Mouse (Mus musculus) adrenal gland, adult 18-20 months (tissue): ENCODE measurements around the gene Mns1. TPM values are rescaled to one million over a fixed set of nuclear protein-coding genes. Genes with fewer than 3 reads are reported as not detected.
"Not testable (repeated sequence)": the region's sequence is repeated elsewhere in the genome, so short reads cannot be mapped to it uniquely, and the experiment has no call there.

Experiments used
- DNase-seq, 2 experiments: peaks; one replicate each; pipeline ENCODE4 v3.0.0; 2021 to 2022; ENCODE audit warnings: low spot score in 2 of 2
- total RNA-seq, 2 experiments: library from RNA; stranded (reverse); gene quantifications; 1 replicate in 1 of 2; 2 replicates in 1 of 2; pipeline ENCODE4 v1.2.3; 2021

The Mns1 gene
- total RNA-seq, 2 experiments from 2014 or later: 1.6 to 2.7 TPM

DNA sequence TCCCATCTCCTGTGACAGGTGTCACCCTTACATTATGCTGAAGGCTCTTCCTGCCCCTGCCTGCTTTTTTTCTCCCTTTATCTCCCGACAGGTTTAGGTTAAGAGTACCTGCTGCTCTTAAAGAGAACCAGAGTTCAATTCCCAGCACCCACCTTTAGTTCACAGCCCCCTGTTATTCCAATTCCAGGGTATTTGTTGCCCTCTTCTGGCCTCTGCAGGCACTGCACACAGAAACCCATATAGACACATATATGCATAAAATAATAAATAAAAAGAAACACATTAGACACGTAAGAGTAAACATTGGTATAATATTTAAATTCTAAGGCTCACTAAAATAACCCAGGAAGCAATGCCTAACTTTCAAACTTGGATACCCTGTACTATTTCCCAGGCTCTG, 15.1 kb upstream of the Mns1 start:
- no peak for DNase-seq

DNA sequence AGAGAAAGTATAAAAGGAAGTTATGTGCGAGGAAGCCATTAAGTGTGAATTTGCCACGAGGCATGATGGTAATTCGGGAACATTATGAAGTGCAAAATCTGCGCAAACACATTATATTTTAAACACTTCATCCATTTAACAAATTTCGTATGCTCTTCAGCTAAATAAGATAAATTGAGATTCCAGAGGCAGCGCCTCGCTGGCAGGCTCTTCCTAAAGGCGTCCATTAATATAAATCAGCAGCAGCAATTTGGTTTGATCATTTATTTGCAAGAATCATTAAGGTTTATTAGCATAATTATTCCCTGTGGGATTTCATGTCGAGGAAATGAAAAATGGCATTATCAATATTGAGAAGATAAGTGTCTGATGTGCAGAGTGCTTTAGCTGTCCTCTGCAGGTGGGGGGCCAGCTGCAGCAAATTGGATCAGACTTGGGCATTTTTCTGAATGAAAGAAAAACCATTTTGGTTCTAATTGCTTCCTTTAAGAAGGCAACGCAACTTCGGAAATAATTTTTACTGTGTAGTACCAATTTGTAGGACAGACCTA, 12.4 kb upstream of the Mns1 start:
- DNase-seq: no peak

DNA sequence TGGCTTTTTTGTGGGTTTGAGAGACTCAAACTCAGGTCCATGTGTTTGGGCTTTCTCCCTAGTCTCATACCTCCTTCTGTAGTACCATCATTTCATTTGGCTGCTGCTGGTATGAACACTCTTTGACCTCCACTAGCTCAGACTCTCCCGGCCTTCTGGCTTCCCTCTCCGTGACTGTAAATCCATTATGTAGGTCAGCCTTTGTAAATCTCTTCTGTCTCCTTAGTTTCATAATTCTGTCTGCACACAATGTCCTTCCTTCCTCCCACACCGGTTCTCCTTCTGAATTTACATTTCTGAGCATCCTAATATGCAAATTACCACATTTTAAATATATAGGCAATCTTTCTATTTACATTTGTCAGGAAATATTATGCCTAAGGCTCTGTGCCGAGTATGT, 9.9 kb upstream of the Mns1 start:
- DNase-seq: no peak

DNA sequence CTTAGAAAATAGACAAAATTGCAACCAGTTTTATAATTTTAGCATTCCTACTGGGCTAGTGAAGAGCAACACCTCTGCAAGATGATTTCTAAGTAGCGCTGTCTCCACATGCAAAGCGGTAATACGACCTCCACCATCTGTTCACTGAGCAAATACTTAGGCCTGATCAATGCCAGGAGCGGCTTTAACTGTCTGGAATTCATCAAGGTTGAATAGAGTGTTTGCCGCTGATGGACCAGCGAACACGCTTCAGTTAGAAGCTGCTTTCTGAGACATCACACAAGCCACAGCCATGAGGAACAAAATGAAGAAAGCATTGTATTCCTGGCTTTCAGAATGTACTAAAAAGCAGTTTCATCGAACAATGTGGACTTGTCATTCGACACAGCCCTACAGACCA, 2.9 kb upstream of the Mns1 start:
- DNase-seq: no peak

DNA sequence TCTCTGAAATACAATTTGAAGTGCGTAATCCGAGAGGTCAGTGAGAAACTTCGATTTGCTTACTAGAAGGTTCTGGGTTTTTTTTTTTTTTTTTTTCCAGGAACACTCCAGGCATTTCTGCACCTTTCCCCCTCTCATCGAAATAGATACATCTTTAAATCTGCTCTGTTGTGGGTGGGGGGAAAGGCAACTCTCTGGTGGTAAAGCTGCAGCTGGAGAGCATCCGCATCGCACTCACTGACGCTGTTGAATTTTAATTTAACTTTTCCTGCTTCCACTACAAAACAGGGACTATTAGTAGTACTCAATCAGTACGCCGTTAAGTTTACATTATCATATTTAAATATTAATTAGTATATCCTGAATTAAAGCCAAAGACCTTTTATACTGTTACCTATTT, 938 bp downstream of the Mns1 start:
- DNase-seq: no peak

DNA sequence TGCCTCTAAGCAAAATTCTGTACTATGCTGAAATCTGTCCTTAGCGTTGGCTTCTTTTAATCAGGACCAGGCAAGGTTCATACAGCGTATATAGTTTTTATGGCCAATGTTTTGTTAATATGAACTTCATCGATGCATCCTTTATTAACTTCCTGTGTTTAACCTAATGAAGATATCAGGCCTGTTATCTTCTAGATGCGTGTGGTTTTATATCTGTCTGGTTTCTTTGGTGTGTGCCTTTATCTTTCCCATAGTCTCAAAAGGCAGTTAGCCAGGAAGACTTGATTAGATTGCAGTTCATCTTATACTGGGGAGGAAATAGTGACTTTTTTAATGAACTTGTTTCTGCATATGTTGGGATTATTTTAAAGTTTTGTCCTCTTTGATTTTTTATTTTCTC, 2.5 kb downstream of the Mns1 start:
- DNase-seq: no peak

DNA sequence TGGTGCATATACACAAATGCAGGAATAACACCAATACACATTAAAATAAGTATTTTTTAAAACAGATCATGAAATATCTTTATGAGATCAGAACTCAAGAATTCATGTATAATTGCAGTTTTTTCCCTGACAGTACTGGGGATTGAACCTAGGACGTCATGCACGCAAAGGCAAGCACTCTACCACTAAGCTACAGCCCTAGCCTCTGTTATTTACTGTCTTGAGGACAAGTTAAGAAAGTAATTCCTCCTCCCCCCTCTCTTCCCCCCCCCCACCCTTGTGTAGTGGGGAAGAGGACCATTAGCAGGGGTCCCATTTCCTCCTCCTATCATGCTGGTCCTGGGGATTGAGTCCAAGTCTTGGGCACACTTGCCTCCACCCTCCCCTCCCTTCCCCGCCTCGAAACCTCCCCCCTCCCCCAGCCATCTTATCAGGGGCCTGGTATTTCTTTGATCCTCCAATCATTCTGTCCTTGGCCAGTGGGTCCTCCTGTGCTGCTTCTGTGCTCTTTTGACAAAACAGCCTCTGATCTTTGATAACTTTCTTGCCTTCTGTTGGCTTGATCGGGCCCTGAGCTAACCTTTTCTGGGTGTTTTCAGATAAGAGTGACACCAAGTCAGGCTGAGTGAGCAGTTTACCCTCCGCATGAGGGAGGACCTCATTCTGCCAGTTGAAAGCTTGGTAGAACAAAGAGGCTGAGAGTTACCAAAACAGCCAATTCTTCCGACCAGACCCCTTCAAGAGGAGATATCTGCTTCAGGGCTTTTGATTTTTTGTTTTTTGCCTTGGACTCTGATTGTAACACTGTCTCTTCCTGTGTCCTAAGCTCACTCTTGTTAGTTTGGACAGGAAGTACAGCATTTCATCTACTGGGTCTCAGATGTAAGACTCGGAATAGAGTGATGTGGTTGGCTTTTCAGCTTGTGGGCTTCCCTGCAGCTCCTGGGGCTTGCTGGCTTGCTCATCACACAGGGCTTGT, 3.4 kb downstream of the Mns1 start:
- DNase-seq: no peak

DNA sequence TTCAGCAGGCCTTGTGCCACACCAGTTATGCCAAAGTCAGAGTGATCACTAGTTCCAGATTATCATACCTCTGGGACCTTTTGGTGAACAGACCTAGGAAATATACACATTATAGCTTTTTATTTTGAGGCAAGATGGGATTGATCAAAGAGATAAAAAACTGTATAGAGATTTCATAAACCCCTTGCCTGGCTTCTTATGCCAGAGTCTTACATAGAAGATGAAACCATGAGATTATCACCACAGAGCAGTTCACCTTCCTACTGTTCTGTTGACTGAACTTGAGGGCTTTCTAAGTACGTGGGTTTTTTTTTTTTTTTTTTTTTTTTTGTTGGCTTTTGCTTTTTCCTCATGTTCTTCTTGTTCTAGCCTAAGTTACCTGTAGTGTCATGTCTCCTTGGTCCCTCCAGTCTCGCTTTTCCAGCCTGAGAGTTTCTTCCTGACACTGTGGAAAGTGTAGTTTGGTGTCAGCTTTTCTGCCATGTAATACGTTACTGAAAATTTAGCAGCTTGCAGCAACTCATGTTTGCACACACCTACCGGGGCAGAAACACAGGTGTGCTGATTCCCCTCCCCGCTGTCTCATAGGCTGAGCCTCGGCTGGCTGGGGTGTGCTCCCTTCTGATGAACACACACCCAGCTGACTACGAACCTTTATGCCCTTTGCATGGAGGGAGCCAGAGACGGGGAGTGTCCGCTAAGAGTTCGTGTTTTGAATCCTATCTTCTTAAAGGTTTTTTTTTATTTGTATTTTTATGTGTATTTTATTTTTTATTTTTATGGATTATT, 4.3 kb downstream of the Mns1 start:
- no peak for DNase-seq

DNA sequence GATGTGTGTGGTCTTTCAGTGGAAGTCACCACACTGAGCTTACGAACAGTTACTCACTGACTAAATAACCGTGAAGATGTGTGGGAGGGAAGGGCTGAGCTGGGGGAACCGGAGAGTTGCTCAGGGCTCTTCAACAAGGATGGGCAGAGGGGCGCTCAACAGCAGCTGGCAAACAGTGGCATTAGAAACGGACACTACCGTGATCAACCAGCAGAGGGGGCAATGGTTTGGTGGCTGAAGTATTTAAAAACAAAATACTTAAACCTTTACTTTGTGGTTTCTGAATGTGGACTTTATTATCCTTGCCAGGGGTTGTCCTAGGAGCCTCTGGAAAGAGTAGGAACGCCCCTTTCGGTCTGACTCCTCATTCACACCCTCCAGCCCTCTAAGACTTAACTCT, 10.2 kb downstream of the Mns1 start:
- peak; percentile 50 to 67 for DNase-seq

DNA sequence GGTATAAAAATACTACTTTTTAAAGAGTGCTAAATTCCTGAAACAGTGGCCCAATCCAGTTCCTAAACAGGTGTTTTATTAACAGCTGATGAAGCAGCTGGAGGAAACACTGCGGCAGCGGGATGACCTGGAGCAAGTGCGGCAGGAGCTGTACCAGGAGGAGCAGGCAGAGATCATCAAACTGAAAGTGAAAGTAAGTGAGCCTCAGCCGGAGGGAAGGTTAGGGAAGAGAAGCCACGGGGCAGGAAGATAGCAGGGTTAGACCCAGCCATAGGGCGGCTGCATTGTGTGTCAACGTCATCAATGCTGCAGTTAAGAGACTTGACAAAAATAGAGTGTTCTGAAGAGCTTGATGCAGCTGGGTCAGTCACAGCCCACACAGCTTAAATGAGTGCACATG, 11.6 kb downstream of the Mns1 start:
- DNase-seq: peak in 1 of 2 experiments; percentile 11

DNA sequence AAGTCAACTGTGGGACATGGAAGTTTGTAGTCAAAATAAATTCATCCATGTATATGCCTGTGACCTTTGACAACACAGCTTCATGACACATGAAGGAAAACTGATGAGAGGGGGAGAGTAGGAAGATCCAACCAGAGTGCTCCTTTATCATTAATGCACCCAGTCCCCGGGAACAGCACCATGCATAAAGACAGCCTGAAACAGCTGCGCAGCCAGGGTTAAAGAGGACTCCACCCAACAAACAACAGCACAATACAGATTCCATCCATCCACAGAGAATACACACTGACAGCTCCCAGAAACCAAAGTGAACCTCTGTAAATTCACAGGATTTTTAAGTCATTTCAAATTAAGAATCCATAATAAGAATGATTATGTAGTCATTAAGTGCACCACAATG, 12.0 kb downstream of the Mns1 start:
- DNase-seq: no peak

DNA sequence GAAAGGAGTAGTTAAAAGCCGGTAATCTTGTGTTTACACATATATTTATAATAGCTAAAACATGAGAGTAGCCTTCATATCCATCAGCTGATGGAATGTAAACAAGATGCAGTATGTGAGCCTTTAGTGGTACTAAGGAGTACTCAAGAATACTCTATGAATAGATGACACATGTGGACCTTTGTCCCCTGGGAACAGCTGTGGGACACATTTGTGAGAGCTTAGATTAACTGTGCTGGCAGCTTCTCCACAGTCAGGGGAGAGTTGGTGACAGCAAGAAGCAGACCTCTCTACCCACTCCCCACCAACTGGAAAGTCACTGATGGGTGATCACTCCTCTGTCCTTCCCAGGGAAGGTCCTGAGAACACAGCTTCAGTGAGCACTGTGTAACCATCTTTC, 12.6 kb downstream of the Mns1 start:
- DNase-seq: no peak

DNA sequence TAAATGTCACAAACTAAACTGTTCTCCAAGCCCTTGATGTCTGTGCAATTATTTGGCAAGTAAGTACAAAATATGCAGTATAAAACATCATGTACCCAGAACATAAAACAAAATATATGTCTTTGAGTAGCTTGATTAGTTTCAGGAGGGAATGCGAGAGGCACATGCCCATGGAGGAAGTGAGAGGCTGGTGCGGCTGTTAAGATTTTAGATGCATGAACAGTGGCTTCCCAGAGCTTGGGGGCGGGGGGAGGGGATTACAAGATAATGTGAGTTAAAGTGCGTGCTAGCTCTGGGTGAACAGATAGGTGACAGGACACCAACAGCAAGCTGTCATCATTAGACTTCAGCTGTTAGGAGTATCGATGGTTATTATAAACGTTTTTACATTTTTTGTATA, 13.3 kb downstream of the Mns1 start:
- no peak for DNase-seq

DNA sequence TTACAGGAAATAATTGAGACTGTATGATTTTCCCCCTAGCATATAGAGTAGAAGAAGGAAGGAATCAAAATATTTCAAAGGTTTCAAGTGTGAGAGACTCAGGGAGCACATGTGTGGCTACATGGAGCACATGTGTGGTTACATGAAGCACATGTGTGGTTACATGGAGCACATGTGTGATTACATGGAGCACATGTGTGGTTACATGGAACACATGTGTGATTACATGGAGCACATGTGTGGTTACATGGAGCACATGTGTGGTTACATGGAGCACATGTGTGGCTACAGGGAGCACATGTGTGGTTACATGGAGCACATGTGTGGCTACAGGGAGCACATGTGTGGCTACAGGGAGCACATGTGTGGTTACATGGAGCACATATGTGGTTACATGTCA, 16.5 kb downstream of the Mns1 start:
- DNase-seq: not testable (repeated sequence)

DNA sequence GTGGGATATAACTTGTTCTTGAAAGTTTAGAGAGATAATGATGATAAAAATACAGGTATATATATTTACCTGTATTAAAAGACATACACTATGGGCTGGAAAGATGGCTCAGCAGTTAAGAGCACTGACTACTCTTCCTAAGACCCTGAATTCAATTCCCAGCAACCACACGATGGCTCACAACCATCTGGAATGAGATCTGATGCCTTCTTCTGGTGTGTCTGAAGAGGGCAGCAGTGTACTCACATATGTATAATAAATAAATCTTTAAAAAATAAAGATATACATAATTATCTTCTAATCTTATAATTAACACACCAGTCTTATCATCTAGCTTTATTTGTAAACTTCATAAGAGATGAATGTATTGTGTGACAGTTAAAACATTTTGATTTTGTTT, 18.6 kb downstream of the Mns1 start:
- DNase-seq: no peak

DNA sequence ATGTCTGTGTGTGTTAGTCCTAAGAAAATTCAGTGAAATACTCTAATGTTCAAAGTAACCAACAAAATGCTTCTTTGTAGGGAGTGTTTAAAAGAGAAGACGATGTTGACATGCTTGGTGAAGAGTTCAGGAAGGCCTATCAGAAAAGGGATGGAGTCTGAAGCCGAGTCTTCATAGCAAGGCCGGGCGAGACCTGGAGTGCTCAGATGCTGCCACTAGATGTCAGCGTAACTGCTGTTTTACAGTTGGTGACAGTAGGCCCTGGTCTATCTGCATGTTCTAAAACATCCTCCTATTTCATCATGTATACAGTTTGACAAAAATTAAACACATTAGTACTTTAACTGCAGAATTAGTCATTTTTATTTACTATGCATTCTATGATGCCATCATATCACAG, 20.4 kb downstream of the Mns1 start:
- DNase-seq: peak; percentile 49 to 52

DNA sequence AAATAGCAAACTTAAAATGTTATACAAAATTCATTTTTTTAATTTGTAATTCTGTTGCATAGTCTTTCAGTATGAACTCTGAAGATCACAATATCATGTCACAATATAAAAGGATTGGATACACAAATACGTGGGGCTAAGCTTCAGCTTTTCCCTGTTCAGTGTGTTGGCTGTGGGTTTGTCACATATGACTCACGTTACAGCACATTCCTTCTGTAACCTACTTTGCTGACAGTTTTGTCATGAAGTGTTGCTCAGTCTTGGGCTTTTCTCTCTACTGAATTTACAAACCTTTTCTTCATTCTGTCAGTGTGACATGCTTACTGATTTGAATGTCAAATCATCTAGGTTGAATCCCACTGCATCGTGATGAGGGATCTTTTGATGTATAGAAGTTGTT, 21.9 kb downstream of the Mns1 start:
- no peak for DNase-seq

DNA sequence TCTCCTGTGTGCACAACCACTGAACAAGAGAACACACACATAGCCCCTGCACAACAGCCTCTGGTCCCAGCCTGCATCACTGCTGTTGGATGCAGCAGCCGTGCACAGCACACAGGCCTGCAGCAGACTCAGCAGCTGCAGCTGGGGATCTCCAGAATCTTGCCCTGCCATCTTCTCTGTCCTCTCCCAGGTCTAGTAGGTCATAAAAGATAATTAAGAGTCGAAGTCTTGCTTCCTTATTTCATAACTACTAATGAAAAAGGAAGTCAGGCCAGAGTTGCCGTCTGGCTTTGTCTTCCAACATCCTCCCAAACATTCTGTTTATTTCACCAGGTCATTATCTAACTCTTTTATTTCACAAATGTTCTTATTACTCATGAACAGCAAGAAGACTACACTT, 23.0 kb downstream of the Mns1 start:
- no peak for DNase-seq

DNA sequence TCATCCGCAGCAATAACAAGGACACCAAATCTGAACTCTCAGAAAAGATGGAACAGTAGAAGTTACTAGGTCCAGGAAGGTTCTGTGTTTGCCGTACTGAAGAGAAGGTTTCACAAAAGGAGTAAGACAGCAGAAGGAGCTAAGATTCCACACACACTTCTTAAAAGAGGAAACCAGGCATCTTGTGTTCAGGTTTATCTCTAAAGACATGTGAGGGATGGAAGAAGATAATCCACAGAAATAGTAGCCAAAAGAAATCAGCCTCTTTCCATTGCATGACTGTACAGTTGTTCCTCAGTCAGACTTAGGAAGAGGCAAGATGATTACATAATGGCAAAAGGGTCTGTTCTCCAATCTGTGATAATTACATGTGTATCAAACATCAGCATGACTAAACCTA, 24.6 kb downstream of the Mns1 start:
- no peak for DNase-seq

DNA sequence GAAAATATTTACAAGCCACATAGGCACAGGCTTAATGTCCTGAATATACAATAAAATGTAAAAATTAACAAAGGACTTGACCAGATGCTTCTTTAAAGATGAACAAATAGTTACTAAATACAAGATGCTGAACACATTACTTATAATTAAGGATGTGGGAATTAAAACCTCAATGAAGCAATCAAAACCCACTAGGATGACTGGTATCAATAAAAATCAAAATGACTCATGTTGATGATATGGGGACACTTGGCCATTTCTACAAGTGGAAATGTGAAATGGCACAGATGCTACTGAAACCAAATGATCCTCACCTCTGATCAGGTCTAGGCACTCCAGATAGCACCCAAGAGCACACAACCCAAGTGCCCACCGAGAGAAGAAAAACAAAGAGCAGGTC, 27.0 kb downstream of the Mns1 start:
- DNase-seq: no peak

DNA sequence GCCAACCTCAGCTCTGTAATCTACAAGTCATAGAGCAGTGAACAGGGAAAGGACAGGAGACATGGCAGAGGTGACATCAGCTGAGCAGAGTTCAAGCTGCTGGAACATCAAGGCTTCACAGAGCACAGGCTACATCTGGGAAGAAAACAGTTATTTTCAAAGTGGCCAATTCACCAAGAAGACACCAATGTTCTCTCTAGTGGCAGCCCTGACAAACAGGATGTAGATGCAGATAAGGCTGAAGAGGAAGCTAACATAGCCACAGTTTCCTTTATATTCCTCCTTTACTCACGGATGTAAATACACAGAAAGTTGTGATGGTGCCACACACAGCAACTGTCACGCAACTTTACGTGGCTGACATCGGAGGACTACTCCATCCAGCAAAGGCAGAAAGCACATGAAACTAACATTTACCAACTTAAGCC, 28.0 kb downstream of the Mns1 start:
- no peak for DNase-seq
